Mouse (Mus musculus): ENCODE measurements at regions not wholly inside any gene's neighbourhood (a gene's known extent, or its start where the extent isn't known, plus 50 kb on each side); places are given as distances from the start of the nearest gene placed in this dataset.

DNA sequence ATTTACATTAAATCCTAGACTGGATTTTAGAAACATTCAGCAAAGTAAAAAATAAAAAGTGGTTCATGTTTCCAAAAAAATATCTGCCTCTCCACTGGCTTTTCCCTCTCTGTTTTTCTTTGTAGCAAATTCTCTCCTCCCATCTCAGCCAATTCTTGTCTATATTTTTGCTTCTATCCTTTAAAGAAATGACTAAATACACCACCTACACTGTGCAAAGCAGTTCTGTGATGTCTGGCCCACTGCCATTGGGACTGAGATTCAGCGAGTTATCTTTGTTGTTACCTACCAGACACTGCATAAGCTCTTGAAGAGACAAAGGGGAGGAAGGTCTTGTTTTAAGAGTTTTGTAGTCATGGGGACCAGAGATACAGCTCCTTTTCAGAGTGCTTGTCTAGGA, 835.8 kb upstream of the Klhl29 start:
- Histone ChIP-seq H3K4me3 (ENCODE audit: low read depth, low read length) (no peak overlapping the region), H3K9me3 (replicated peaks; ENCODE audit: control insufficient read depth, low read length) (no peaks in the 10 kb centered on the region), H3K4me2 (ENCODE audit: low read length) (no peak overlapping the region), H3K36me3 (ENCODE audit: control insufficient read depth, insufficient read depth, low read length) (no peaks in the 10 kb centered on the region), H3K27ac (ENCODE audit: low read depth, low read length) (no peak overlapping the region), H3K4me1 (ENCODE audit: control insufficient read depth, insufficient read depth, low read length) (no peaks in the 10 kb centered on the region), H3K9ac (ENCODE audit: low read length) (no peak overlapping the region), H3K27me3 (replicated peaks; ENCODE audit: control insufficient read depth, insufficient read depth, low read length) (no peaks in the 10 kb centered on the region)
- 58% methylated on average over 1 of the region's 1 CpGs for WGBS
- DNase-seq (ENCODE audit: low spot score) (peak; percentile 10), ATAC-seq (no peak)

DNA sequence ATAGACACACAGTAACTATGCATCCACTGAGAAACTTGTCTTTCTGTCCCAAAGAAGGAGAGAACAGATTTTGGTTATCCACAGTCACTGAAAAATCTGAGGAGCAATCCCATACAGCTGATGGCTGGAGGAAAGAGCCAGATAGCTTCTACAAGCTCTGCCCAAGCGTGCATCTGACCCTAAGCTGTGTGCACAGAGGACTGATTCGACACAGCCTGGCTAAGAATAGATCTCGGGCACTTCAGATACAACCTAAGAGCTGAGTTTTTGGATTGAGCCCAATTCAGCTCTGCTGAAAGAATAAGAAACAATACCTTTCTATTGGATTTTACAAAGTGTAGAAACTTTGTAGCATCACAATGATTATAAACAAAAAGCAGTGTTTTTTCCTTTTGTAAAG, 813.8 kb upstream of the Klhl29 start:
- Histone ChIP-seq H3K4me2 (ENCODE audit: low read length) (no peak overlapping the region), H3K4me1 (ENCODE audit: control insufficient read depth, insufficient read depth, low read length) (no peaks in the 10 kb centered on the region), H3K36me3 (ENCODE audit: control insufficient read depth, insufficient read depth, low read length) (no peaks in the 10 kb centered on the region), H3K4me3 (ENCODE audit: low read depth, low read length) (no peak overlapping the region), H3K27me3 (replicated peaks; ENCODE audit: control insufficient read depth, insufficient read depth, low read length) (no peaks in the 10 kb centered on the region), H3K27ac (ENCODE audit: low read depth, low read length) (no peak overlapping the region), H3K9me3 (replicated peaks; ENCODE audit: control insufficient read depth, low read length) (no peaks in the 10 kb centered on the region), H3K9ac (ENCODE audit: low read length) (no peak overlapping the region)
- DNase-seq (ENCODE audit: low spot score): peak; percentile 17
- 48% methylated on average over 3 of the region's 3 CpGs for WGBS
- ATAC-seq: no peak

DNA sequence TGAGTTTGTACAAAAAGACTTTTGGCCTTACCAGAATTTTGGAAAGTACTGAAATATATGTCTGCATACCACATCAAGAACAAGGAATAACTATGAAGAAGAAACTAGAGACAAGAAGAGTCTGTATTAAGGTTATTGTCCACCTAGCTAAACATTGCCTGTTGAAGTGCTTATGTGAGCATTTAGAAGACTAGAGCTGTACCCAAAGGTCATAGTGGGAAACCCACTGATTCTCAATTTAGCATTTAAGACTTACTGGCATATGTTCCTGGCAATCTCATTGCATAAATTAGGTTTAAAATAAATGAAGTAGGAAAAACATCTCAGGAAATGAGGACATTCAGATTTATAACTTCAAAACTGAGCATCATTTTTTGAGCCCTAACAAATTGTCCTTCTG, 793.3 kb upstream of the Klhl29 start:
- Histone ChIP-seq H3K4me1 (ENCODE audit: control insufficient read depth, insufficient read depth, low read length) (no peaks in the 10 kb centered on the region), H3K9me3 (replicated peaks; ENCODE audit: control insufficient read depth, low read length) (no peaks in the 10 kb centered on the region), H3K36me3 (ENCODE audit: control insufficient read depth, insufficient read depth, low read length) (no peaks in the 10 kb centered on the region), H3K4me3 (ENCODE audit: low read depth, low read length) (no peak overlapping the region), H3K27ac (ENCODE audit: low read depth, low read length) (no peak overlapping the region), H3K9ac (ENCODE audit: low read length) (no peak overlapping the region), H3K4me2 (ENCODE audit: low read length) (no peak overlapping the region), H3K27me3 (replicated peaks; ENCODE audit: control insufficient read depth, insufficient read depth, low read length) (no peaks in the 10 kb centered on the region)
- ATAC-seq: no peak
- DNase-seq (ENCODE audit: low spot score): no peak

DNA sequence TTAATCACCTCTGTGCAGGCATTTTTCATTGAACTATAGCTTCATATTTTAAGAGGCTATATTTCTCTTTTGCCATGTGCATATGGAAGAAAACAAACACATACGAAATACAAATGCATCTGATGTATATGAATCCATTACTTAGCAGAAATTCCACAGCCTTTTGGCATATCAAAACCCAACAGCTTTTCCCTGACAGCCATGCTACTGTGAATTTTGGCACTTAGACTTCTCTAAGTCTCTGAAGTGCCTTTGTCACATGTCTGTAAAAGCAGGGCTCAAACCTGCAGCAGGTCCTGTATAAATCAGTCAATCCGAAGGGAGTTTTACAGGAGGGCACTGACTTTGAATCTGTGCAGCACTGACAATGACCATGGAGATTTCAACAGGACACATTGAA, 778.8 kb upstream of the Klhl29 start:
- Histone ChIP-seq H3K9ac (ENCODE audit: low read length) (no peak overlapping the region), H3K4me1 (ENCODE audit: control insufficient read depth, insufficient read depth, low read length) (no peaks in the 10 kb centered on the region), H3K4me3 (ENCODE audit: low read depth, low read length) (no peak overlapping the region), H3K9me3 (replicated peaks; ENCODE audit: control insufficient read depth, low read length) (no peaks in the 10 kb centered on the region), H3K36me3 (ENCODE audit: control insufficient read depth, insufficient read depth, low read length) (no peaks in the 10 kb centered on the region), H3K27ac (ENCODE audit: low read depth, low read length) (no peak overlapping the region), H3K4me2 (ENCODE audit: low read length) (no peak overlapping the region), H3K27me3 (replicated peaks; ENCODE audit: control insufficient read depth, insufficient read depth, low read length) (no peaks in the 10 kb centered on the region)
- ATAC-seq (peak; percentile 23; the same call in 1 of the 2 replicates), DNase-seq (ENCODE audit: low spot score) (peak; percentile 71)
- WGBS: 66% methylated on average over 2 of the region's 2 CpGs

DNA sequence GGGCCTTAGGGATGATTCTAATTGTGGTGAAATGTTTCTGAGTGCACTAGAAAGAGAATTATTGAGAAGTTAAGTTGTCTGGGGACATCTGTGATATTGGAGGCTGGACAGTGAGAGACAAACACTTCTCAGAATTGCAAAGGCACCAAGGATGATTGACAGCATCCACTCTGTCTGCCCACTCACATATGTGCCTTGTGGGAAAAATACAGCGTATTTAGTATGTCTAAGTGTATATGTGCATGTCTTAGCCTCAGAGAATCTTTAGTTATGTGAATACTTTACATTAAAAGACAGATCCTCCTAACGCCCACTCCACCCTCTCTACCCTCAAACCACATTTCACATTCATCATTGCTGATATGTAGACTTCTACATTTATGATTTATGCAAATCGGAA, 776.0 kb upstream of the Klhl29 start:
- no peak overlapping the region for H3K4me3 ChIP-seq (ENCODE audit: low read depth, low read length)
- no peaks in the 10 kb centered on the region for H3K4me1 ChIP-seq (ENCODE audit: control insufficient read depth, insufficient read depth, low read length)
- no peaks in the 10 kb centered on the region for H3K36me3 ChIP-seq (ENCODE audit: control insufficient read depth, insufficient read depth, low read length)
- WGBS: 87% methylated on average over 3 of the region's 3 CpGs
- H3K9ac ChIP-seq (ENCODE audit: low read length): no peak overlapping the region
- H3K4me2 ChIP-seq (ENCODE audit: low read length): no peak overlapping the region
- H3K27ac ChIP-seq (ENCODE audit: low read depth, low read length): no peak overlapping the region
- ATAC-seq (no peak), DNase-seq (ENCODE audit: low spot score) (no peak)
- no peaks in the 10 kb centered on the region for H3K9me3 ChIP-seq (replicated peaks; ENCODE audit: control insufficient read depth, low read length)
- H3K27me3 ChIP-seq (replicated peaks; ENCODE audit: control insufficient read depth, insufficient read depth, low read length): no peaks in the 10 kb centered on the region

DNA sequence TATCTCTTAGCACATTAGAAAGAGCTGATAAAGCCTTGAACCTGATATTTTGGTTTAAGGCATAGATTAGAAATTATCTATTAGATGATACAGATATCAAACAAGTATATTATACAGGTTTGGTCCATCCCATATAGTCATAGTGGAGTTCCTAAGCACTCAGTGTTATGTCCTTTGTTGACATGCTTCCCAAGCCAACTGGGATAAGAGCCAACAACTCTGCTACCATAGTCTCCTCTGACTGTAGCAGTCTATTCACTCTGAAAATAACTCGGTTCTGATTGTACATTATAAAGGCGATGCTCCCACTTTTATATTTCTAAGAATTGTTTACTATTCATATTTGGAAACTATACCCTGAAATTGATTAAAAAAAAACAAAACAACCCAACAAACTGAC, 757.0 kb upstream of the Klhl29 start:
- WGBS: 84% methylated on average over 2 of the region's 2 CpGs
- Histone ChIP-seq H3K9ac (ENCODE audit: low read length) (no peak overlapping the region), H3K9me3 (replicated peaks; ENCODE audit: control insufficient read depth, low read length) (no peaks in the 10 kb centered on the region), H3K27ac (ENCODE audit: low read depth, low read length) (no peak overlapping the region), H3K4me1 (ENCODE audit: control insufficient read depth, insufficient read depth, low read length) (no peaks in the 10 kb centered on the region), H3K4me3 (ENCODE audit: low read depth, low read length) (no peak overlapping the region), H3K4me2 (ENCODE audit: low read length) (no peak overlapping the region), H3K27me3 (replicated peaks; ENCODE audit: control insufficient read depth, insufficient read depth, low read length) (no peaks in the 10 kb centered on the region), H3K36me3 (ENCODE audit: control insufficient read depth, insufficient read depth, low read length) (no peaks in the 10 kb centered on the region)
- ATAC-seq: no peak
- DNase-seq (ENCODE audit: low spot score): no peak

DNA sequence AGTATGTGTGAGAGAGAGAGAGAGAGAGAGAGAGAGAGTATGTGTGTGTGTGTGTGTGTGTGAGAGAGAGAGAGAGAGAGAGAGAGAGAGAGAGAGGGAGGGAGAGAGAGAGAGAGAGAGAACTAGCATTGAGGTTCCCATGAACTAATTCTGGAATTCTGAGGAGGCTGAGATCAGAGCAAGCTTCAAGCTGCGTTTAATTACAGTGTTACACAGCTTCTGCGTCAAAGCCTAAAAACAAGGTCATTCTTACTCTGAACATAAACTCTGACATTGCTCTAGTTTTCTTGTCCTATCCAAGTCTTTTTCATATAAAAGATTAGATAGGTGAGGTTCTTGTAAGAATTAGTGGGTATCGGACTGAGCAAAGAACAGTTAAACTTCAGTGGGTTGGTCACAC, 744.1 kb upstream of the Klhl29 start:
- no peak overlapping the region for H3K9ac ChIP-seq (ENCODE audit: low read length)
- DNase-seq (ENCODE audit: low spot score): no peak
- no peaks in the 10 kb centered on the region for H3K9me3 ChIP-seq (replicated peaks; ENCODE audit: control insufficient read depth, low read length)
- no peak overlapping the region for H3K4me3 ChIP-seq (ENCODE audit: low read depth, low read length)
- no peak overlapping the region for H3K27ac ChIP-seq (ENCODE audit: low read depth, low read length)
- WGBS: 90% methylated on average over 3 of the region's 3 CpGs
- H3K36me3 ChIP-seq (ENCODE audit: control insufficient read depth, insufficient read depth, low read length): no peaks in the 10 kb centered on the region
- H3K27me3 ChIP-seq (replicated peaks; ENCODE audit: control insufficient read depth, insufficient read depth, low read length): no peaks in the 10 kb centered on the region
- ATAC-seq: no peak
- H3K4me2 ChIP-seq (ENCODE audit: low read length): no peak overlapping the region
- no peaks in the 10 kb centered on the region for H3K4me1 ChIP-seq (ENCODE audit: control insufficient read depth, insufficient read depth, low read length)

DNA sequence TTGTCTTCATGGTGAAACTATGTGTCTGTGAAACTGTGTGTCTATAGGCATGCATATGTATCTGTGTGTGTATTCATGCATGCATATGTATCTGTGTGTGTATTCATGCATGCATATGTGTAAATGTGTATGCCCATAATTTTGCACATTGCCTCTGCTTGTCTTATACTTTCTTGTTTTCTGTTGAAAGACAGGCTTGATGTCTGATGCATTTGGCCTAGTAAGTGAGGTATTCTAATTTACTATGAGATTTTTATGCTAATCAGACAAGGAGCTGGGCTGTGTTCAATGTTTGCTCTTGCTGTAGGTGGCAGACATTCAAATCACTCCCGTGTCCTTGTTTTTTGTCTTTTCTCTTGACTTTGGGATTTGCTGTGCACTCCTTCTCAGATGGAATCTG, 739.8 kb upstream of the Klhl29 start:
- no peak for DNase-seq (ENCODE audit: low spot score)
- Histone ChIP-seq H3K36me3 (ENCODE audit: control insufficient read depth, insufficient read depth, low read length) (no peaks in the 10 kb centered on the region), H3K9me3 (replicated peaks; ENCODE audit: control insufficient read depth, low read length) (no peaks in the 10 kb centered on the region), H3K4me2 (ENCODE audit: low read length) (no peak overlapping the region), H3K27me3 (replicated peaks; ENCODE audit: control insufficient read depth, insufficient read depth, low read length) (no peaks in the 10 kb centered on the region), H3K4me3 (ENCODE audit: low read depth, low read length) (no peak overlapping the region), H3K4me1 (ENCODE audit: control insufficient read depth, insufficient read depth, low read length) (no peaks in the 10 kb centered on the region), H3K27ac (ENCODE audit: low read depth, low read length) (no peak overlapping the region), H3K9ac (ENCODE audit: low read length) (no peak overlapping the region)
- WGBS: 61% methylated on average over 1 of the region's 1 CpGs
- no peak for ATAC-seq

DNA sequence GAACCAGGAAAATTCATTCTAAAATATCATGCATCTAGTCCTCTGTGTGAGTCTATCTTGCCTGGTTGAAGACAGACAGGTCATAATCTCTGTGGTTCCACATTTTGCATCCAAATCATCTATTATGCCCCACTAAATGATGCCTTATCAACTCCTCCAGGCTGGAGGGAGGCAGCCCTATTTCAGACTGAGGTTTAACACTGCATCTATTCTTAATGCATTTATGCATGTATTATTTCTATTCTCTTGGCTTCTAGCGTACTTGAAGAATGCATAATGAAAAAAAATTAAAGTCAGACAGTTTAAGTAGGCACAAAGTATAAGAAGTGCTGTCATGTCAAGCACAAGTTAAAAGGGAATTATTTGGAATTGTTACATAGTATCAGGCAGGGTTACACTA, 721.8 kb upstream of the Klhl29 start:
- no peak overlapping the region for H3K9ac ChIP-seq (ENCODE audit: low read length)
- H3K27me3 ChIP-seq (replicated peaks; ENCODE audit: control insufficient read depth, insufficient read depth, low read length): no peaks in the 10 kb centered on the region
- no peak overlapping the region for H3K4me3 ChIP-seq (ENCODE audit: low read depth, low read length)
- H3K9me3 ChIP-seq (replicated peaks; ENCODE audit: control insufficient read depth, low read length): no peaks in the 10 kb centered on the region
- H3K4me2 ChIP-seq (ENCODE audit: low read length): no peak overlapping the region
- WGBS: 64% methylated on average over 1 of the region's 1 CpGs
- H3K27ac ChIP-seq (ENCODE audit: low read depth, low read length): no peak overlapping the region
- H3K36me3 ChIP-seq (ENCODE audit: control insufficient read depth, insufficient read depth, low read length): no peaks in the 10 kb centered on the region
- peak; percentile 12 for DNase-seq (ENCODE audit: low spot score)
- no peaks in the 10 kb centered on the region for H3K4me1 ChIP-seq (ENCODE audit: control insufficient read depth, insufficient read depth, low read length)
- no peak for ATAC-seq

Measured in forebrain, embryonic 14.5 days (tissue).